Mouse (Mus musculus): Measurements from ENCODE around the gene Lfng. TPM values are rescaled to one million over a fixed set of nuclear protein-coding genes. Genes with fewer than 3 reads are reported as not detected.

Lfng gene
- total and polyA plus RNA-seq, 3 experiments, result 11.2 to 14.1 TPM; not detected in 1

DNA sequence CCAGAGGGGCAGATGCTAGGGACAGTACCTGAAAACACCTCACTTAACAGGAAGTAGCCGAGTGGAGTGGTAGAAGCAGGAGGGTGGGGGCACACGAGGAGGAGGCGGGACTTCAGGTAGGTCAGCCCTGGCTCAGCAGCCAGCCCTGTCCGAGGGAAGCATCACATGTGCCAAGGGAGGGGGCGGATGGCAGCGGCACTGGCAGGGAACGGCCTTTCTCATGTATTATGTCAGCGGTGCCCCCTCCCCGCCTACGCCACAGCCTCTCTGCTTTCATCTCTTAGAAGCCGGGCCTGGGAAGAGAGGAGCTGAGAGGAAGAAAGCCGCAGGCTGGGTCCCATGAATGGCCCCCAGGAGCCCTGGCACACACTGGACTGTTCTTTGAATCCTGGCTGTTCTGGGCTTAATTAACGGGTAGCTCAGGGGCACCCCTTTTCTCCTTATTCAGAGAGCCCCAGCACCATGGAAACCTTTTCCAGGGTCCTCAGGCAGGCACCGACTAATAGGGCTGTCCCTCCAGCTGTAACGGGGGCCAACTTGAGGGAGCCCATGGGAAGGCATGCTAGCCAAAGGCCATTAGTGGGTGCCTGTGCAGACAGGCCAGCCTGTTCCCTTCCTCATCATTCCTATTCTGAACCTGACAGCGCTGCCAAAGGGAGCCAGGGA lies 52.6 kb downstream of the Lfng start:
- no peak for DNase-seq (ENCODE audit: low read depth, low spot score)
- Histone ChIP-seq H3K27me3 (ENCODE audit: control insufficient read depth in 1 of 2, insufficient read depth in 2 of 2, low read length in 2 of 2) (no peaks in the 10 kb centered on the region), H3K36me3 (ENCODE audit: control insufficient read depth in 1 of 2, insufficient read depth in 2 of 2, low read length in 2 of 2) (peaks cover 0 to 14% of the 10 kb centered on the region in 2 experiments; a peak in 2 of 4 replicates), H3K79me2 (ENCODE audit: control insufficient read depth, insufficient read depth, low read length, poor library complexity) (no peaks in the 10 kb centered on the region), H3K9ac (ENCODE audit: control insufficient read depth, low read depth, low read length, poor library complexity, severe bottlenecking) (no peak overlapping the region), H3K9me3 (replicated peaks; ENCODE audit: insufficient read depth, low read length) (no peaks in the 10 kb centered on the region), H3K4me3 (ENCODE audit: control insufficient read depth in 1 of 2, insufficient read depth in 1 of 2, low read depth in 2 of 2, low read length in 2 of 2) (no peak overlapping the region), H3K4me1 (ENCODE audit: control insufficient read depth in 1 of 2, insufficient read depth in 2 of 2, low read length in 2 of 2) (peaks cover 0 to 30% of the 10 kb centered on the region in 2 experiments; a peak in 3 of 4 replicates), H3K27ac (ENCODE audit: control insufficient read depth, low read depth, low read length) (no peak overlapping the region)
- no peak for TF ChIP-seq RAD21 (IDR thresholded peaks at IDR 0.05; ENCODE audit: low read depth, low read length)
- TF ChIP-seq GATA1 (IDR thresholded peaks at IDR 0.05; ENCODE audit: low read depth, low read length), result no peak
- no peak for TF ChIP-seq SIN3A (IDR thresholded peaks at IDR 0.05; ENCODE audit: low read length)
- no peak for TF ChIP-seq MYB (IDR thresholded peaks at IDR 0.05; ENCODE audit: low read depth, low read length)
- TF ChIP-seq TBP (IDR thresholded peaks at IDR 0.05; ENCODE audit: low read depth, low read length), result no peak
- no peak for TF ChIP-seq UBTF (IDR thresholded peaks at IDR 0.05; ENCODE audit: borderline replicate concordance, insufficient read depth, low read depth, low read length)
- TF ChIP-seq RCOR1 (IDR thresholded peaks at IDR 0.05; ENCODE audit: low read depth, low read length), result no peak
- no peak for TF ChIP-seq SMC3 (IDR thresholded peaks at IDR 0.05; ENCODE audit: low read depth, low read length)
- no peak for TF ChIP-seq CTCF (IDR thresholded peaks at IDR 0.05 in 2 of 3, conservative IDR thresholded peaks at IDR 0.05 in 1 of 3; ENCODE audit: control insufficient read depth in 1 of 3, insufficient read depth in 1 of 3, low read depth in 2 of 3, low read length in 3 of 3, poor library complexity in 1 of 3, severe bottlenecking in 1 of 3)
- no peak for TF ChIP-seq MAZ (IDR thresholded peaks at IDR 0.05; ENCODE audit: low read depth, low read length)
- no peak for TF ChIP-seq KAT2A (conservative IDR thresholded peaks at IDR 0.05; ENCODE audit: low read depth, low read length)
- no peak for TF ChIP-seq POLR2AphosphoS2 (IDR thresholded peaks at IDR 0.05; ENCODE audit: low read length)
- TF ChIP-seq NELFE (IDR thresholded peaks at IDR 0.05; ENCODE audit: low read depth, low read length), result no peak

DNA sequence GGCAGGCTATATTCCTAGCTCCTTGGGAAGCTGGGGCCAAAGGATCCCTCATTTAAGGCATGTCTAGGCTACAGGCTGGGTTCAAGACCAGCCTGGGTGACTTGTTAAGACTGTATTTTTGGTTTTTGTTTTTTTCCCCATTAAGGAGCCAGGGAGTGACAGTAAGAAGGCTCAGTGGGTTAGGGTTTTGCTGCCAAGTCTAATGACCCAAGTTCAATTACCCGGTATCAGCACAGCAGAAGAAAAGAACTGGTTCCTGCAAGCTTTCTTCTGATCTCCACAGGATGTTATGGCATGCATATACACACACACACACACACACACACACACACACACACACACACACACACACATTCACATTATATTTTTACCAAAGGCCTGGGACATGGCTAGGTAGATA lies 53.3 kb downstream of the Lfng start:
- H3K9me3 ChIP-seq (replicated peaks; ENCODE audit: insufficient read depth, low read length), result no peaks in the 10 kb centered on the region
- no peak overlapping the region for H3K9ac ChIP-seq (ENCODE audit: control insufficient read depth, low read depth, low read length, poor library complexity, severe bottlenecking)
- no peak overlapping the region for H3K27ac ChIP-seq (ENCODE audit: control insufficient read depth, low read depth, low read length)
- DNase-seq (ENCODE audit: low read depth, low spot score), result no peak
- no peak overlapping the region for H3K4me3 ChIP-seq (ENCODE audit: control insufficient read depth in 1 of 2, insufficient read depth in 1 of 2, low read depth in 2 of 2, low read length in 2 of 2)
- peaks cover 0 to 30% of the 10 kb centered on the region in 2 experiments; a peak in 3 of 4 replicates for H3K4me1 ChIP-seq (ENCODE audit: control insufficient read depth in 1 of 2, insufficient read depth in 2 of 2, low read length in 2 of 2)
- TF ChIP-seq GABPA (IDR thresholded peaks at IDR 0.05; ENCODE audit: low read depth, low read length) (no peak), USF1 (IDR thresholded peaks at IDR 0.05; ENCODE audit: low read depth, low read length) (no peak), TCF12 (IDR thresholded peaks at IDR 0.05; ENCODE audit: low read depth, low read length) (no peak), KAT2A (conservative IDR thresholded peaks at IDR 0.05; ENCODE audit: low read depth, low read length) (no peak), ZKSCAN1 (IDR thresholded peaks at IDR 0.05; ENCODE audit: low read depth, low read length) (no peak), CHD1 (IDR thresholded peaks at IDR 0.05; ENCODE audit: low read depth, low read length) (no peak), MAZ (IDR thresholded peaks at IDR 0.05; ENCODE audit: low read depth, low read length) (no peak), SMC3 (IDR thresholded peaks at IDR 0.05; ENCODE audit: low read depth, low read length) (no peak), MAFK (IDR thresholded peaks at IDR 0.05; ENCODE audit: borderline replicate concordance, low read depth, low read length) (no peak), ETS1 (IDR thresholded peaks at IDR 0.05; ENCODE audit: low read depth, low read length) (no peak), RCOR1 (IDR thresholded peaks at IDR 0.05; ENCODE audit: low read depth, low read length) (no peak), POLR2AphosphoS5 (IDR thresholded peaks at IDR 0.05; ENCODE audit: borderline replicate concordance, low read depth, low read length) (no peak), ZC3H11A (IDR thresholded peaks at IDR 0.05; ENCODE audit: low read depth, low read length) (no peak), ZMIZ1 (IDR thresholded peaks at IDR 0.05; ENCODE audit: low read depth, low read length) (no peak), UBTF (IDR thresholded peaks at IDR 0.05; ENCODE audit: borderline replicate concordance, insufficient read depth, low read depth, low read length) (no peak), JUND (IDR thresholded peaks at IDR 0.05; ENCODE audit: low read depth, low read length) (no peak), ELF1 (IDR thresholded peaks at IDR 0.05; ENCODE audit: low read depth, low read length) (no peak), EP300 (IDR thresholded peaks at IDR 0.05; ENCODE audit: low read depth in 1 of 2, low read length in 2 of 2) (no peak), BHLHE40 (IDR thresholded peaks at IDR 0.05; ENCODE audit: borderline replicate concordance, low read depth, low read length) (no peak)
- peaks cover 0 to 14% of the 10 kb centered on the region in 2 experiments; a peak in 2 of 4 replicates for H3K36me3 ChIP-seq (ENCODE audit: control insufficient read depth in 1 of 2, insufficient read depth in 2 of 2, low read length in 2 of 2)
- H3K27me3 ChIP-seq (ENCODE audit: control insufficient read depth in 1 of 2, insufficient read depth in 2 of 2, low read length in 2 of 2), result no peaks in the 10 kb centered on the region
- H3K79me2 ChIP-seq (ENCODE audit: control insufficient read depth, insufficient read depth, low read length, poor library complexity), result no peaks in the 10 kb centered on the region

Data from MEL (cell line).